Mouse (Mus musculus) CH12F3 (cell line): Measurements from ENCODE around the gene Hal.

Source experiments
- in situ Hi-C: fragments of 300-500 bp; cut with MboI; formaldehyde crosslinking; loops from 2 replicates; pipeline ENCODE4 v1.14.3; 2020; ENCODE audit warnings: low sequenced_read_pairs

The Hal gene

DNA sequence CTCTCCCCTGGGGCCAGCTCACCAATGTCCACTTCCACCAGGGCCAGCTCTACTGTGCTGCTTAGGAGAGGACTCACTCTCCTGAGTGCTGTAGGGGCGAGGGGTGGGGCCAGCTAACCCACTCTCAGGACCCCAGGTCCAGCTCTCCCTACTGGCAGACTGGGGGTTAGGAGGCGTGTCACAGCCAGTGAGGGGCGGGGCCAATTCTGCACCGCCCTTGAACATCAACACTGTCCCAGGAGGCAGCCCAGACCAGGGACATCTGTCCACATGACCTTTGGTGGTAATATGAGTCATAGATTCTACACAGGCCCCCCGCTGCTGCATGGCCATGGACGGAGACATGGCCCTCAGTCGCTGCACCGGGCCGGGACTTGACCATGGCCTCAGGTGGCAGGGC is 71.2 kb downstream of the Hal start:
- in situ Hi-C loops = no loop called here

DNA sequence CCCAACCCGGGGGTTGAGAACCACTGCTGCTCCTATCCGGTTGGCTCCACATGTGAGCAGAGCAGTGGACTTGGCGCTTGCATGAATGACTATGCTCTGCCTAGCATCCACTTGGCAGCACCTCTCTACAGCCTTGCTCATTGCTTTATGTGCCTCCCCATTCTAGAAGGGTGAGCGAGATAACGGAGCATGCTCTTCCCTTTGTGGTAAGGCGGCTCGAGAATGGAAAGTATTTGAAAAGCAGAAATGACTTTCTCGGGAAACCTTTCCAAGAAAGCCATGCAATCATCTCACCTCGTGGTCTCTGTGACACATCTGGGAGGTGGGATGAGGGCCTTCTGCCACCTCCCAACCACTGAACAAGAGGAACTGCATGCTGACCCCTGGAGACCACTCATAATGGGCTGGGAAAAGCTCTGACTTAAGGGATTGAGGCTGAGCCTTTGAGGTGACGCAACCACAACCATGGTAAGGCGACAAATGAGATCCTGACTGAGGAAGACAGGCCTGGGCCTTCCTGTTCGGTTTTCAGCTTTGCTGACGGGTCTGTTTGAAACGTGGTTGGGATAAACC is 76.0 kb downstream of the Hal start:
- in situ Hi-C loops = no loop called here

DNA sequence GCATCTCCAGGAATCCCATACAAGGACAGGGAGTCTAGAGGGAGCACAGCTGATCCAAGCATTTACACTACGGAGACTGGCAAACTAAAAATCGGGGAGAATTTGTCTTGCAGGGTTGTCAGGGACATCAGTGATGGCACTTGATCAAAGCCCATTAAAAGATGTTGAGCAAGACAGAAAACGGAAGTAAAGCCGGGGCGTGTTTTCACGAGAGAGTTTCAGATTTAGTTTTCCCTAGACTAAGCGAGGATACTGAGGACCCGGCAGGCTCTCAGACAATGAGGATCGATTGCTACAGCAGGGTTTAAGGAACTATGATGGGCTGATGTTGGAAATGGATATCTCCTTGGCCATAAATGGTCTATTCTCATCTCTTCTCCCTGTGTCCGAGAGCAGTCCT is 78.5 kb downstream of the Hal start:
- in situ Hi-C loops = no loop called here

DNA sequence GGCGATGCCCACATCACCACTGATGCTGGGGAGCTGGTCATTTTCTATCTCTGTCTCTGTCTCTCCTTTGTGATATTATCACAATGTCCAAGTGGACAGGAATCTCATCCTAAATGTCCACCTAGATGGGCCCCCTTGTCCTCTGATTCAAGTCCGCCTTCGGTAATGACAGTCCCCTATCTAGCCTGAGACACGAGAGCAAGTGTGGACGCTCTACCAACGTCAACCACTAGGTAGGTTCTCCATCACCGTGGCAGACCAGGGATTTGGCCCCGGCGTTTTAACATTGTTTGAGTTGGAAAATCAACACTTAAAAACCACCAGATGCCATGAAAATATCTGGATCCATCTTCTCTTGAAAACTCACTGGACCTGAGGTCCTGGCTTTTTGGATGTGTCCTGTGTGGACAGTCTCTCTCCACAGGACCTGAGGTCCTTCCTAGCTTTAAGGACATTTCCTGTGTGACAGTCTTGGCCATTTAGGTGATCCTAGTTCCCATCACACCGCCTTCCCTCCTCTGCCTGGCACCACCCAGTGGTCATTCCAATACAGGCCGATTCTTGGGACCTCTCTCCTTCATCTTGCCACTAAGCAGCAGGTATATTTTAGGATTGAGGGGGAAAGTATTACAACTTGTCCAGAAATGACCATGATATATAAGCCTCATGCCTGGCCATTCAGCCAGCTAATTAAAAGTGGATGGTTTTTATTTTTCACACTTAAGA is 79.4 kb downstream of the Hal start:
- in situ Hi-C loops = no loop called here

DNA sequence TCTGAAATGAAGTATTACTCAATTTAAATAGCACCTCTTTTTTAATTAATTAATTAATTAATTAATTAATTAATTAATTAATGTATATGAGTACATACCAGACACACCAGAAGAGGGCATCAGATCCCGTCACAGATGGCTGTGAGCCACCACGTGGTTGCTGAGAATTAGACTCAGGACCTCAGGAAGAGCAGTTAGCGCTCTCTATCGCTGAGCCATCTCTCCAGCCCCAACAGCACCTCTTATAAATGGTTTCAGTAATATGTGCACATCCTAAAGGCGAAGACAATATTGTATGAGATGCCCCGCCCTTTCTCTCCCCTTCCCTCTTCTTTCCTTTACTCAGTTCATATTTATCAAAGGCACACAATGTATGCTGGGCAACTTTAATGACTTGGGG is 80.1 kb downstream of the Hal start:
- in situ Hi-C loops = no loop called here
